Mouse (Mus musculus): ENCODE data around the gene Tubgcp5.

Gene Tubgcp5

GRCm38 (mm10) chr7:55855597-55855996 is 61.6 kb downstream of the Tubgcp5 start:
- DNase-seq, result no peak

GRCm38 (mm10) chr7:55856741-55857140 is 62.8 kb downstream of the Tubgcp5 start:
- no peak for DNase-seq

- DNase-seq, result no peak
These were observed 63.8 kb downstream of the Tubgcp5 start for GRCm38 (mm10) chr7:55857729-55858128.

GRCm38 (mm10) chr7:55858836-55859517 is 65.0 kb downstream of the Tubgcp5 start:
- DNase-seq, result peak; percentile 50 to 70

GRCm38 (mm10) chr7:55859518-55859872 is 65.5 kb downstream of the Tubgcp5 start:
- no peak for DNase-seq

GRCm38 (mm10) chr7:55859956-55860355 is 66.0 kb downstream of the Tubgcp5 start:
- no peak for DNase-seq

GRCm38 (mm10) chr7:55861175-55861574 is 67.2 kb downstream of the Tubgcp5 start:
- no peak for DNase-seq

- DNase-seq, result no peak
These were observed 71.1 kb downstream of the Tubgcp5 start for GRCm38 (mm10) chr7:55865044-55865443.

- no peak for DNase-seq
These were observed 71.9 kb downstream of the Tubgcp5 start for GRCm38 (mm10) chr7:55865750-55866416.

GRCm38 (mm10) chr7:55868247-55868646 is 74.3 kb downstream of the Tubgcp5 start:
- DNase-seq, result no peak

- DNase-seq, result no peak
These were observed 75.3 kb downstream of the Tubgcp5 start for GRCm38 (mm10) chr7:55869220-55869619.

GRCm38 (mm10) chr7:55870340-55871020 is 76.5 kb downstream of the Tubgcp5 start:
- peak; percentile 43 to 62 for DNase-seq

- no peak for DNase-seq
These were observed 77.5 kb downstream of the Tubgcp5 start for GRCm38 (mm10) chr7:55871476-55871875.

GRCm38 (mm10) chr7:55874703-55875102 is 80.7 kb downstream of the Tubgcp5 start:
- no peak for DNase-seq

GRCm38 (mm10) chr7:55877721-55878120 is 83.8 kb downstream of the Tubgcp5 start:
- no peak for DNase-seq

GRCm38 (mm10) chr7:55880882-55881281 is 86.9 kb downstream of the Tubgcp5 start:
- no peak for DNase-seq

All from cerebellum, postnatal 10 days (tissue).